Mouse (Mus musculus) macrophage (primary cell): ENCODE measurements around the gene Synj2bp. TPM values are rescaled to one million over a fixed set of nuclear protein-coding genes. Genes with fewer than 3 reads are reported as not detected.
"Not testable (repeated sequence)": the region's sequence is repeated elsewhere in the genome, so short reads cannot be mapped to it uniquely, and the experiment has no call there.

Experiments
- H3K27ac ChIP-seq: fragments of 350-480 bp; formaldehyde crosslinking; 2 replicates; pipeline ENCODE4 v1.9.0; 2021
- H3K36me3 ChIP-seq: fragments of 350-480 bp; formaldehyde crosslinking; 2 replicates; pipeline ENCODE4 v1.9.0; 2021; ENCODE audit errors: inconsistent target
- H3K4me3 ChIP-seq: fragments of 350-480 bp; formaldehyde crosslinking; 2 replicates; pipeline ENCODE4 v1.9.0; 2021; ENCODE audit errors: inconsistent target
- H3K79me2 ChIP-seq: fragments of 350-480 bp; formaldehyde crosslinking; 2 replicates; pipeline ENCODE4 v1.9.0; 2021; ENCODE audit errors: inconsistent target
- whole genome bisulfite sequencing: methylation state at CpG from one replicate; pipeline ENCODE4 v1.1.7; 2026; ENCODE audit warnings: inconsistent platforms; ENCODE audit not compliant: missing documents; 5-methylcytosine and 5-hydroxymethylcytosine counted together
- polyA plus RNA-seq: library from polyadenylated mRNA; stranded (reverse); fragments of 250-400 nt; gene quantifications from 3 replicates; pipeline ENCODE4 v1.2.4, GENCODE M21; 2018; ENCODE audit warnings: inconsistent platforms
- total RNA-seq, 78 experiments: library from RNA; depleted of rRNA; stranded (reverse); fragments of 250-400 nt; gene quantifications; 1 replicate in 9 of 78; 2 replicates in 24 of 78; 3 replicates in 43 of 78; 4 replicates in 2 of 78; pipeline ENCODE4 v1.2.4; 2018; ENCODE audit warnings: inconsistent platforms in 56 of 78

The Synj2bp gene
- 10 to 100 TPM in 22 of 26 experiments, 1 to 10 TPM in 4; 4.7 to 56.7 (median 23.0) TPM for total RNA-seq (2018; cell fraction: chromatin; rRNA removed)
- total RNA-seq (2018; cell fraction: cytosol; rRNA removed), result 10 to 100 TPM; 16.1 to 25.8 (median 21.9) TPM
- 10 to 100 TPM in 21 of 26 experiments, 1 to 10 TPM in 5; 6.6 to 55.7 (median 18.4) TPM for total RNA-seq (2018; cell fraction: nucleus; rRNA removed)
- polyA plus RNA-seq, result 20.4 to 32.5 TPM (median 20.7 TPM) in 3 replicates

GRCm38 (mm10) chr12:81532316-81533028 lies at the start of gene Synj2bp, which contains the start of gene Gm20498:
Gene Synj2bp (minus strand): TSS chr12:81532911.
Gene Gm20498 (minus strand): TSS chr12:81532905.
- WGBS, result under 1% methylated on average over 46 of the region's 46 CpGs
- Histone ChIP-seq H3K4me3 (peak within 1 kb of the TSS; percentile 95), H3K27ac (peak within 1 kb of the TSS; percentile 27), H3K79me2 (peaks cover 52% of the 10 kb centered on the region), H3K36me3 (no peaks in the 10 kb centered on the region)

- Histone ChIP-seq H3K4me3 (no peak within 1 kb of the TSS), H3K36me3 (peaks cover 14% of the 10 kb centered on the region; the same call in 1 of the 2 replicates), H3K79me2 (no peaks in the 10 kb centered on the region), H3K27ac (no peak within 1 kb of the TSS)
- WGBS, result 100% methylated on average over 1 of the region's 1 CpGs
These were observed 35.7 kb upstream of the Synj2bp start, which contains the start of gene Adam21 for GRCm38 (mm10) chr12:81568374-81568773. Gene Adam21 (minus strand): TSS chr12:81568474.

GRCm38 (mm10) chr12:81567931-81568330 lies 35.2 kb upstream of the Synj2bp start:
- no peak overlapping the region for H3K27ac ChIP-seq
- 90% methylated on average over 5 of the region's 5 CpGs for WGBS
- H3K4me3 ChIP-seq, result no peak overlapping the region
- H3K79me2 ChIP-seq, result no peaks in the 10 kb centered on the region
- H3K36me3 ChIP-seq, result peaks cover 10% of the 10 kb centered on the region; the same call in 1 of the 2 replicates

- H3K36me3 ChIP-seq, result no peaks in the 10 kb centered on the region
- H3K4me3 ChIP-seq, result no peak overlapping the region
- no peak overlapping the region for H3K27ac ChIP-seq
- 96% methylated on average over 3 of the region's 3 CpGs for WGBS
- no peaks in the 10 kb centered on the region for H3K79me2 ChIP-seq
These were observed 31.5 kb upstream of the Synj2bp start for GRCm38 (mm10) chr12:81564173-81564572.

- 90% methylated on average over 3 of the region's 3 CpGs for WGBS
- Histone ChIP-seq H3K79me2 (no peaks in the 10 kb centered on the region), H3K36me3 (no peaks in the 10 kb centered on the region), H3K4me3 (no peak overlapping the region), H3K27ac (no peak overlapping the region)
These were observed 16.6 kb upstream of the Synj2bp start for GRCm38 (mm10) chr12:81549286-81549685.

GRCm38 (mm10) chr12:81547163-81547562 lies 14.5 kb upstream of the Synj2bp start:
- Histone ChIP-seq H3K4me3 (no peak overlapping the region), H3K36me3 (no peaks in the 10 kb centered on the region), H3K79me2 (no peaks in the 10 kb centered on the region), H3K27ac (no peak overlapping the region)
- 46% methylated on average over 4 of the region's 4 CpGs for WGBS

GRCm38 (mm10) chr12:81533029-81533419 lies 313 bp upstream of the Synj2bp start:
- Histone ChIP-seq H3K79me2 (peaks cover 47% of the 10 kb centered on the region), H3K36me3 (no peaks in the 10 kb centered on the region), H3K27ac (no peak overlapping the region), H3K4me3 (peak overlapping the region; percentile 95)
- WGBS, result 67% methylated on average over 1 of the region's 4 CpGs

GRCm38 (mm10) chr12:81530587-81530986 lies 2.1 kb downstream of the Synj2bp start:
- H3K27ac ChIP-seq, H3K4me3 ChIP-seq, H3K36me3 ChIP-seq: not testable (repeated sequence)
- H3K79me2 ChIP-seq, result peaks cover 71% of the 10 kb centered on the region
- 100% methylated on average over 3 of the region's 8 CpGs for WGBS

GRCm38 (mm10) chr12:81496906-81497305 lies 35.8 kb downstream of the Synj2bp start:
- not testable (repeated sequence) for H3K79me2 ChIP-seq, H3K36me3 ChIP-seq, H3K4me3 ChIP-seq, H3K27ac ChIP-seq
- WGBS, result 98% methylated on average over 9 of the region's 9 CpGs

GRCm38 (mm10) chr12:81490491-81490890 lies 42.2 kb downstream of the Synj2bp start:
- WGBS, result 100% methylated on average over 4 of the region's 5 CpGs
- Histone ChIP-seq H3K4me3 (no peak overlapping the region), H3K79me2 (no peaks in the 10 kb centered on the region), H3K36me3 (no peaks in the 10 kb centered on the region), H3K27ac (no peak overlapping the region)

- Histone ChIP-seq H3K27ac (peak overlapping the region; percentile 82), H3K36me3 (no peaks in the 10 kb centered on the region), H3K79me2 (peaks cover 31% of the 10 kb centered on the region), H3K4me3 (peak overlapping the region; percentile 56)
- WGBS, result 58% methylated on average over 6 of the region's 6 CpGs
These were observed 47.4 kb downstream of the Synj2bp start for GRCm38 (mm10) chr12:81485311-81485710.

GRCm38 (mm10) chr12:81484727-81485191 lies 48.0 kb downstream of the Synj2bp start, which contains the start of gene Cox16:
Gene Cox16 (minus strand): TSS chr12:81485127.
- Histone ChIP-seq H3K79me2 (peaks cover 31% of the 10 kb centered on the region), H3K36me3 (no peaks in the 10 kb centered on the region), H3K4me3 (peak within 1 kb of the TSS; percentile 56), H3K27ac (peak within 1 kb of the TSS; percentile 82)
- under 1% methylated on average over 31 of the region's 31 CpGs for WGBS

GRCm38 (mm10) chr12:81484212-81484611 lies 48.5 kb downstream of the Synj2bp start:
- Histone ChIP-seq H3K36me3 (no peaks in the 10 kb centered on the region), H3K27ac (peak overlapping the region; percentile 82), H3K79me2 (peaks cover 31% of the 10 kb centered on the region), H3K4me3 (peak overlapping the region; percentile 56)
- 0% methylated on average over 7 of the region's 7 CpGs for WGBS

- Histone ChIP-seq H3K36me3 (no peaks in the 10 kb centered on the region), H3K79me2 (peaks cover 31% of the 10 kb centered on the region), H3K4me3 (peak overlapping the region; percentile 56), H3K27ac (no peak overlapping the region)
- 32% methylated on average over 15 of the region's 17 CpGs for WGBS
These were observed 49.1 kb downstream of the Synj2bp start for GRCm38 (mm10) chr12:81483656-81484055.

GRCm38 (mm10) chr12:81459051-81459450 lies 73.7 kb downstream of the Synj2bp start:
- H3K79me2 ChIP-seq, H3K4me3 ChIP-seq, H3K27ac ChIP-seq, H3K36me3 ChIP-seq: not testable (repeated sequence)
- WGBS, result 100% methylated on average over 7 of the region's 7 CpGs
